Mouse (Mus musculus): ENCODE measurements around the gene Snrpa.

Gene Snrpa

DNA sequence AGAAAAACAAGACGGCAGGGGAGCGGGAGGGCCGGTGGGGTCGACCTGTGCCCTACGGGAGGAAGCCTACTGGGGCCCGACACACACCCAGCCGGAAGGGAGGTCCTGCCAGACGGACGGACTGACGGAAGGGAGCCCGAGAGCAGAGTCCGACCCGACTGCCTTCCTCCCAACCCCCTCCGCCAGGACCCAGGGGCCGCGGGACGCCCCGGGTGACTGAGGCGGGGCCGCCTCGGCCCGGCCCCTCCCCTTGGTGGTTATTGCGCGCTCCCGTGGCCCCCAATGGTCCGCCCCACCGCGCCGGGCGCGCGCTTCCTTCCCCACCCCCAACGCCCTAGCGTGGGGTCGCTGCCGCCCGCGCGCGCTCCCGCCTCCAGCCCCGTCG is 29.9 kb downstream of the Snrpa start:
- DNase-seq (ENCODE audit: low read depth, low spot score), result peak; percentile 87
- Histone ChIP-seq H3K27me3 (ENCODE audit: control insufficient read depth, insufficient read depth, low read length, poor library complexity, severe bottlenecking) (no peaks in the 10 kb centered on the region), H3K36me3 (ENCODE audit: control insufficient read depth, insufficient read depth, low read length, poor library complexity, severe bottlenecking) (peaks cover 2% of the 10 kb centered on the region; the same call in 1 of the 2 replicates)

GRCm38 (mm10) chr7:27165696-27166095 is 30.4 kb downstream of the Snrpa start:
- no peaks in the 10 kb centered on the region for H3K27me3 ChIP-seq (ENCODE audit: control insufficient read depth, insufficient read depth, low read length, poor library complexity, severe bottlenecking)
- peaks cover 2% of the 10 kb centered on the region; the same call in 1 of the 2 replicates for H3K36me3 ChIP-seq (ENCODE audit: control insufficient read depth, insufficient read depth, low read length, poor library complexity, severe bottlenecking)
- DNase-seq (ENCODE audit: low read depth, low spot score), result no peak

DNA sequence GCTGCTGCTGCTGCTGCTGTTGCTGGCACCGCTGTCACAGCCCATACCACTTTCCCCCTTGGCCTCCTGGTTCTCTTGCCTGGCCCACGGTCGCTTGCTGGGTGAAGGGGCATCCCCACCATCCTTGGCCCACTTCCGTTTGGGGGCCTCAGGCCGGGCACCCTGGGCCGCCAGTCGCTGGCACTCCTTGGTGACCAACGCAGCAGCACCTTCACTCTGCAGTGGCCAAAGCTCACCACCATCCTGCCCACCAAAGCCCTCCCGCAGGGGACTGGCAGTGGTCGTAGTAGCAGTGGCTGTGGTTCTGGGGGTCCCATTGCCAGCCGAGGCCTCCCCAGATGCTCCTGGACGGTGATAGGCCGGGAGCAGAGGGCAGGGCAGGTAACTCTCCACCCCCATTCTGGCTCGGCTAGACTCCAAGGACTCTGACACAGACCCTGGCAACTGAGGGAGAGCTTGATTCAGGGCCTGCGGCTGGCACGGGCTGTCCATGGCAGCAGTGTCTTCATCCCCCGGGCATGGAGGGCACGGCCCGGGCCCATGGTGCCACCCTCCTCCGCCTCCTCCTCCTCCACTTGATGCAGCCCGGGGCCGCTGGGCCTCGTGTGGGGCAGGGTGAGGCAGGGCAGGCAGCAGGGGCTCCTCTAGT is 30.9 kb downstream of the Snrpa start:
- H3K27me3 ChIP-seq (ENCODE audit: control insufficient read depth, insufficient read depth, low read length, poor library complexity, severe bottlenecking), result no peaks in the 10 kb centered on the region
- peaks cover 2% of the 10 kb centered on the region; the same call in 1 of the 2 replicates for H3K36me3 ChIP-seq (ENCODE audit: control insufficient read depth, insufficient read depth, low read length, poor library complexity, severe bottlenecking)
- DNase-seq (ENCODE audit: low read depth, low spot score), result no peak

- DNase-seq (ENCODE audit: low read depth, low spot score), result no peak
- Histone ChIP-seq H3K36me3 (ENCODE audit: control insufficient read depth, insufficient read depth, low read length, poor library complexity, severe bottlenecking) (peaks cover 2% of the 10 kb centered on the region), H3K27me3 (ENCODE audit: control insufficient read depth, insufficient read depth, low read length, poor library complexity, severe bottlenecking) (no peaks in the 10 kb centered on the region)
Observed at GRCm38 (mm10) chr7:27164112-27164947, 31.7 kb downstream of the Snrpa start.

- H3K36me3 ChIP-seq (ENCODE audit: control insufficient read depth, insufficient read depth, low read length, poor library complexity, severe bottlenecking), result peaks cover 8% of the 10 kb centered on the region
- DNase-seq (ENCODE audit: low read depth, low spot score), result no peak
- H3K27me3 ChIP-seq (ENCODE audit: control insufficient read depth, insufficient read depth, low read length, poor library complexity, severe bottlenecking), result no peaks in the 10 kb centered on the region
Observed at GRCm38 (mm10) chr7:27163450-27163805, 32.6 kb downstream of the Snrpa start.

DNA sequence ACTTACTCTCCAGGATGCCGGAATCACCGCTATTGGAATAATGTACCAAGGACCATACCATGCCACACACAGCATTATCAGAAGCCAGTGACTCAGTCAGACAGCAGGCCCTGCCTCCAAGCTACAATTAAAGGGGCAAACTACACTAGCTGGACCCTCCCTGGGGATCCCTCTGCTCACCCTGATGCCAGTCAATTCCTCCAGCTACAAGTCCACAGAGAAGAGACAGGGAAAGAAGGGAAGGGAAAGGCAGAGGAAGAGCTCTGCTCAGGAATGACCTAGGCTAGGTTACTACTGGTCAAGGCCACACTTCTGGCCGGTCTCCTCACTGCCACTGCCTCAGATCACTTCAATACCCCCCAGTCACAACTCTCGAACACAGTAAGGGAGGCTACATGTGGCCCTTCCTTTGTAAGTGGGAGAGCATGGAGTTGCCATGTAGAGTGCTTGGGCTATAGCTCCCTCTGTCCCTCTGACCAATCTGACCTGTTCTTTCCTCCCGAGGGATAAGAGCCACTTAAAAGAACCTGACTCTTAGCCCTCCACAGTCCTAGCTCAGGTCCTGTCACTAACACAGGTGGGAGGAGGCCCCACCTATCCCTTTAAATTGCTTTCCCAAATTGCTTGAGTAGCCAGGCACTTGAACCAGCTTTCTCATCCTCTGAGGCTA is 33.2 kb downstream of the Snrpa start:
- no peaks in the 10 kb centered on the region for H3K27me3 ChIP-seq (ENCODE audit: control insufficient read depth, insufficient read depth, low read length, poor library complexity, severe bottlenecking)
- no peak for DNase-seq (ENCODE audit: low read depth, low spot score)
- H3K36me3 ChIP-seq (ENCODE audit: control insufficient read depth, insufficient read depth, low read length, poor library complexity, severe bottlenecking), result peaks cover 9% of the 10 kb centered on the region

- Histone ChIP-seq H3K36me3 (ENCODE audit: control insufficient read depth, insufficient read depth, low read length, poor library complexity, severe bottlenecking) (peaks cover 9% of the 10 kb centered on the region), H3K27me3 (ENCODE audit: control insufficient read depth, insufficient read depth, low read length, poor library complexity, severe bottlenecking) (no peaks in the 10 kb centered on the region)
- no peak for DNase-seq (ENCODE audit: low read depth, low spot score)
Observed at GRCm38 (mm10) chr7:27161744-27162143, 34.3 kb downstream of the Snrpa start.

DNA sequence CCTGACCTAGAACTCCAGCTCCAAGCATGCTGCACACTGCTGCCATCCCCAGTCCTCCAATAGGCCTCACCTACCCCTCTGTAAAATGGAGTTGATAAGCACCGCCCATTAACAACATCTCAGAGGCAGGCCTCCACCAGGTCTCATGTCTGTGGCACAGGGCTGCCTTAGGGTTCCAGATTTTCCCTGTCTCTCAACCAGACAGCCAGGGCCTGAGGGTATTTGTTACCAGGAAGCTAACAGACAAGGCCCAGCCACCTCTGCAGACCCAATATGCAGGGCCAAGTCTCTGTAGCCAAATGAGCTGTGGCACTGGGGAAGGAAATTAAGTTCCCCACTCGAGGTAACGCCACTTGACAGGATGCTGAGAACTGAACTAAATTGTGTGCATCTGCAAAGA is 35.1 kb downstream of the Snrpa start:
- Histone ChIP-seq H3K27me3 (ENCODE audit: control insufficient read depth, insufficient read depth, low read length, poor library complexity, severe bottlenecking) (no peaks in the 10 kb centered on the region), H3K36me3 (ENCODE audit: control insufficient read depth, insufficient read depth, low read length, poor library complexity, severe bottlenecking) (peaks cover 9% of the 10 kb centered on the region)
- no peak for DNase-seq (ENCODE audit: low read depth, low spot score)

DNA sequence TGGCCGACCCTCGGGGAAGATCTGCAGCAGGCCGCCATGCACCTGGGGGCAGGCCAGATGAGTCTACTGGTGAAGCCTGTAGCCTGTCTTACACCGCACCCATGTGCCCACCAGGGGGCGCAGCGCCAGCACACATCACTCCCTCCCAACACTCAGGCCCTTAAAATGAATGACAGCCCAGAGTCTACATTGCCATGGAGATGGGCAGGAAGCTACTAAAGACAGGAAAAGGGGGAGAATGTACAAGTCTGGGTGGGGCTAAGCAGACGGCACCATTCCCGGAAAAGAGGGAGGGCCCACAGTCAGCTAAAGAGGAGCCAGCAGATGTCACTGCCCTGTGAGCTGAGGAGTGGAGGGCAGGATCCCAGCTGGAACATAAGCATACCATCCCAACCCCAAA is 36.2 kb downstream of the Snrpa start:
- Histone ChIP-seq H3K27me3 (ENCODE audit: control insufficient read depth, insufficient read depth, low read length, poor library complexity, severe bottlenecking) (no peaks in the 10 kb centered on the region), H3K36me3 (ENCODE audit: control insufficient read depth, insufficient read depth, low read length, poor library complexity, severe bottlenecking) (peaks cover 7% of the 10 kb centered on the region)
- DNase-seq (ENCODE audit: low read depth, low spot score), result peak; percentile 92

- Histone ChIP-seq H3K36me3 (ENCODE audit: control insufficient read depth, insufficient read depth, low read length, poor library complexity, severe bottlenecking) (peaks cover 7% of the 10 kb centered on the region), H3K27me3 (ENCODE audit: control insufficient read depth, insufficient read depth, low read length, poor library complexity, severe bottlenecking) (no peaks in the 10 kb centered on the region)
- no peak for DNase-seq (ENCODE audit: low read depth, low spot score)
Observed at GRCm38 (mm10) chr7:27159256-27159655, 36.8 kb downstream of the Snrpa start.

DNA sequence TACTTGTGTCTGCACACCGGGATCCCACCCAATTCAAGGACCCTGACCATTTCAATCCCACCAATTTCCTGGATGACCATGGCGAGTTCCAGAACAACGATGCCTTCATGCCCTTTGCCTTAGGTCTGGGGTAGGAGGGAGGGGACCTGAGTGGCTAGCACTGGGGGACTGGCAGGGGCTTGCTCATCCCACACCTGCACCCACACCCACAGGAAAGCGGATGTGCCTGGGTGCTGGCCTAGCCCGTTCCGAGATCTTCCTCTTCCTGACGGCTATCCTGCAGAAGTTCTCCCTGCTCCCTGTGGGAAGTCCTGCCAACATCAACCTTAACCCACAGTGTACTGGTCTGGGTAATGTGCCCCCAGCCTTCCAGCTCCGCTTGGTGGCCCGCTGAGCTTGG is 37.9 kb downstream of the Snrpa start:
- Histone ChIP-seq H3K36me3 (ENCODE audit: control insufficient read depth, insufficient read depth, low read length, poor library complexity, severe bottlenecking) (peaks cover 7% of the 10 kb centered on the region), H3K27me3 (ENCODE audit: control insufficient read depth, insufficient read depth, low read length, poor library complexity, severe bottlenecking) (no peaks in the 10 kb centered on the region)
- DNase-seq (ENCODE audit: low read depth, low spot score), result no peak

- Histone ChIP-seq H3K27me3 (ENCODE audit: control insufficient read depth, insufficient read depth, low read length, poor library complexity, severe bottlenecking) (no peaks in the 10 kb centered on the region), H3K36me3 (ENCODE audit: control insufficient read depth, insufficient read depth, low read length, poor library complexity, severe bottlenecking) (peaks cover 7% of the 10 kb centered on the region)
- no peak for DNase-seq (ENCODE audit: low read depth, low spot score)
Observed at GRCm38 (mm10) chr7:27156005-27156404, 40.1 kb downstream of the Snrpa start.

- no peak for DNase-seq (ENCODE audit: low read depth, low spot score)
Observed at GRCm38 (mm10) chr7:27153205-27153764, 42.8 kb downstream of the Snrpa start, which contains the start of gene Cyp2t4. Cyp2t4 (plus strand) TSS chr7:27153714.

More at GRCm38 (mm10) chr7:27153205-27153764, 42.8 kb downstream of the Snrpa start, which contains the start of gene Cyp2t4:
- Histone ChIP-seq H3K27me3 (ENCODE audit: control insufficient read depth, insufficient read depth, low read length, poor library complexity, severe bottlenecking) (no peaks in the 10 kb centered on the region), H3K36me3 (ENCODE audit: control insufficient read depth, insufficient read depth, low read length, poor library complexity, severe bottlenecking) (0 out of 2 replicates have a peak, but pooled peaks cover 1% of the 10 kb centered on the region)
